Mouse (Mus musculus) effector memory CD4-positive, alpha-beta T cell, adult 5 months (primary cell): ENCODE data around the gene Etv2. TPM values are rescaled to one million over a fixed set of nuclear protein-coding genes. Genes with fewer than 3 reads are reported as not detected.

Experiments used
- polyA plus RNA-seq: library from polyadenylated mRNA; unstranded; fragments of 100-300 nt; shearing (Covaris generic); gene quantifications from one replicate; pipeline ENCODE4 v1.2.1, GENCODE M21; 2017

Etv2 gene
- not detected for polyA plus RNA-seq

GRCm38 (mm10) chr7:30635752-30636151, at the start of gene Etv2:
Etv2 (minus strand) TSS chr7:30635852.

GRCm38 (mm10) chr7:30671480-30671879, 35.8 kb upstream of the Etv2 start, which contains the start of gene Pmis2:
Pmis2 (minus strand) TSS chr7:30671605.

DNA sequence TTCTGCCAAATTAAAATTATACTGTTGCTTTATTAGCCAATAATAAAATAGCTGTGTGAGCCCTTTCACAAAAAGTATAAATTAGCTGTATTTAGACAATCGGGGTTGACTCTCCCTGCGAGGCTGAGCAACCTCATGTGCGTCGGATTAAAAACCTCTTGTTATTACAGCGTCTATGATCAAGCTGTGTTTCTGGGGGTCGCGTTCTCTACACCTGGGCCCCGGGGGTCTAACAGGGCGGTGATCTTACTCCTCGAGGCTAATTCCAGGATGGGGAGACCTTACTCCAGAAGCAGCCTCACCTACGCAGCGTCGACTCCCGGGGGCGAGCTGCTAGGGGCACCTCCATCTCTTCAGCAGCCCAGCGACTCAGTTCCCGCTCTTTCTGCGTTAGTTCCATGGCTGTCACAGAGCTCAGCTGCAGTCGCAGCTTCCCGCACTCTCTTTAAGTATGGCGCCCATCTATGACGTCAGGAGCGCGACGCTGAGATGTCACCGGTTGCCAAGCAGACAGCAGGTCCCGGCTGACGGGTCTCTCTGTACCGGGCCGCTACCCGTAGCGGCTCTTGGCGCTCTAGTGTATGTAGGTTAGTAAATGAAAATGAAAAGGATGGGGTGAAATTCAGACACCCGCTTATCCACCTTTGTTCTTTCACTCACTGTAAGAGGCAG, 29.0 kb upstream of the Etv2 start, which contains the start of gene Haus5:
TSS of gene Haus5 (minus strand) at position 466 of the 672 bp plus-strand sequence.

GRCm38 (mm10) chr7:30649591-30650540, 14.2 kb upstream of the Etv2 start, which contains the start of gene Rbm42:
Rbm42 (minus strand) TSS chr7:30650317.

GRCm38 (mm10) chr7:30625530-30626384, 9.9 kb downstream of the Etv2 start, which contains the start of gene Cox6b1:
Cox6b1 (minus strand) TSS chr7:30626151.

GRCm38 (mm10) chr7:30612654-30613402, 22.8 kb downstream of the Etv2 start, which contains the start of gene Upk1a:
Upk1a (minus strand) TSS chr7:30612847.

DNA sequence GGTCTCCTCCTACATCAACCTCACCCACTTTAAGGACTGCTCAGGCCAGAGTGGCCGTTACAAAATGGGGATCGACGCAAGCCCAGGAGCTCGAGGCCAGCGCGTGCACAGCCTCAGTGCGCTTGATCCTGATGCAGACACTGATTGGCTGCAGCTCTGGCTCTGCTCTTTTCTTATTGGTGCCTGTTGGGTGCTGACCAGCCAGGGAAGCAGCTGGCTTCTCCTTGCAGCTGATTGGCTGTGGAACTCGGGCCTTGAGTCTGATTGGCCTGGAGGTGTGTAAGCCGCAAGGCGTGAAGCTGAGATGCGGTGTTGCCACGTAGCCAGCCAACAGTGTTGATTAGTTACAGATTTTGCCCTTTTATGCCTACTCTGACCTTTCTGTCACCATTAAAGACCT, 36.9 kb downstream of the Etv2 start, which contains the start of gene Zbtb32:
TSS of gene Zbtb32 (minus strand) at position 124 of the 400 bp plus-strand sequence.

DNA sequence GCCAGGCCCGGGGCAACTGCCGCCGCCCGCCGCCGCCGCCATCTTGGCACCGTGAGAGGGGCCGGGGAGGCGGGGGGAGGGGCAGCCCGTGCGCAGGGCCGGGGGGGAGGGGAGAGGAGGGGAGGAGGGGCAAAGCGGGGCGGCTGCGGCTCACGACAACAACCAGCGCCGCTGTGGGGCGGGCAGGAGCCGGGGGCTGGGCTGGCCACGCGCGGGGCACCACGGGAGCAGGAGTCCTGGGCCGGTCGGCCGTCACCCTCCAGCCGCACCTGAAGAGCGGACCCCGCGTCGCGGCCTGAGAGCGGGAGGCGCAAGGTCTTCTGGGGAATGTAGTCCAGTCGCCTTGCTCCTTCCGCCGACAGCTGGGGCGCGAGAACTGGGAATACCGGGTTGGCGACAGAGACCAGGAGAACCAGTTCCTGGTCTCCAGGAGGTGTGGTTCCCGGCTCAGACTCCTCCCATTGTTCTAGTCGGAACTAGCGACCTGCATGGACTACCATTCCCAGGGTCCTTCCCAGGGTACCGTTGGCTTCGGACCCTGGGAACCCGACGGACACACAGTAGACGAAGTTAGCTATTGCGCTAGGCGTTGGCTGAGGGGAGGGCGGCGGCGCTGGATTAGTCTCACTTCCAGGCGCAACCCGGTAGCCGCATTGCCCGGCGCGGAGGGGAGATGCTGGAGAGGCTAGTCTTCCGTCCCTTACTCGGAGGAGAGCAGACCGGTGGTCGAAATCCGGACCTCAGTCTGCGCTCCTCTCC, 46.8 kb downstream of the Etv2 start, which contains the start of gene Kmt2b:
TSS of gene Kmt2b (minus strand) at position 51 of the 759 bp plus-strand sequence.

Other genes with a start within 250 kb of the Etv2 start
- gene Tyrobp, start 222.1 kb downstream of the Etv2 start, polyA plus RNA-seq: 2.8 TPM
- 589 TPM for gene Hcst, start 216.0 kb downstream of the Etv2 start, polyA plus RNA-seq
- 853 TPM for gene Nfkbid, start 214.1 kb downstream of the Etv2 start, polyA plus RNA-seq
- 34.3 TPM for gene Aplp1, start 190.3 kb downstream of the Etv2 start, polyA plus RNA-seq
- 0.25 TPM for gene Kirrel2, start 178.2 kb downstream of the Etv2 start, polyA plus RNA-seq
- gene Nphs1, start 177.5 kb downstream of the Etv2 start, polyA plus RNA-seq: not detected
- gene Prodh2, start 142.2 kb downstream of the Etv2 start, polyA plus RNA-seq: not detected
- 1.0 TPM for gene Arhgap33, start 100.8 kb downstream of the Etv2 start, polyA plus RNA-seq
- gene Hspb6, start 83.7 kb downstream of the Etv2 start, polyA plus RNA-seq: 3.3 TPM
- gene Proser3, start 83.6 kb downstream of the Etv2 start, polyA plus RNA-seq: 3.3 TPM
- gene Lin37, start 76.0 kb downstream of the Etv2 start, polyA plus RNA-seq: 48.0 TPM
- gene U2af1l4, start 72.6 kb downstream of the Etv2 start, polyA plus RNA-seq: 84.8 TPM
- gene Gm49396, start 72.5 kb downstream of the Etv2 start, polyA plus RNA-seq: 57.8 TPM
- gene Psenen, start 72.2 kb downstream of the Etv2 start, polyA plus RNA-seq: 137 TPM
- 59.7 TPM for gene Igflr1, start 70.4 kb downstream of the Etv2 start, polyA plus RNA-seq
- gene Kmt2b, start 47.1 kb downstream of the Etv2 start, polyA plus RNA-seq: 14.0 TPM
- 12.8 TPM for gene Zbtb32, start 36.9 kb downstream of the Etv2 start, polyA plus RNA-seq
- gene Upk1a, start 23.0 kb downstream of the Etv2 start, polyA plus RNA-seq: 0.79 TPM
- gene Cox6b1, start 9.7 kb downstream of the Etv2 start, polyA plus RNA-seq: 388 TPM
- gene Rbm42, start 14.5 kb upstream of the Etv2 start, polyA plus RNA-seq: 194 TPM
- 36.3 TPM for gene Haus5, start 29.1 kb upstream of the Etv2 start, polyA plus RNA-seq
- gene Pmis2, start 35.8 kb upstream of the Etv2 start, polyA plus RNA-seq: 0.56 TPM
- not detected for gene 2200002J24Rik, start 63.1 kb upstream of the Etv2 start, polyA plus RNA-seq
- not detected for gene Atp4a, start 76.4 kb upstream of the Etv2 start, polyA plus RNA-seq
- gene Tmem147, start 93.7 kb upstream of the Etv2 start, polyA plus RNA-seq: 51.5 TPM
- not detected for gene Gapdhs, start 107.8 kb upstream of the Etv2 start, polyA plus RNA-seq
- gene Sbsn, start 115.6 kb upstream of the Etv2 start, polyA plus RNA-seq: 0.17 TPM
- gene Dmkn, start 127.9 kb upstream of the Etv2 start, polyA plus RNA-seq: not detected
- gene Krtdap, start 152.0 kb upstream of the Etv2 start, polyA plus RNA-seq: not detected
- gene Ffar2, start 187.9 kb upstream of the Etv2 start, polyA plus RNA-seq: not detected
- not detected for gene Ffar3, start 220.3 kb upstream of the Etv2 start, polyA plus RNA-seq
- 0.09 TPM for gene Ffar1, start 225.7 kb upstream of the Etv2 start, polyA plus RNA-seq
- 28.6 TPM for gene Cd22, start 244.5 kb upstream of the Etv2 start, polyA plus RNA-seq